Mouse (Mus musculus) stomach, postnatal 0 days (tissue): ENCODE measurements around the gene Wars2.

Experiments
- CTCF ChIP-seq: IDR thresholded peaks from 2 replicates; pipeline ENCODE4 v1.5.1; 2016; ENCODE audit warnings: antibody characterized with exemption, low read depth, mild to moderate bottlenecking, moderate library complexity
- EP300 ChIP-seq: optimal IDR thresholded peaks from 2 replicates; pipeline ENCODE3; 2016; ENCODE audit warnings: antibody characterized with exemption

DNA sequence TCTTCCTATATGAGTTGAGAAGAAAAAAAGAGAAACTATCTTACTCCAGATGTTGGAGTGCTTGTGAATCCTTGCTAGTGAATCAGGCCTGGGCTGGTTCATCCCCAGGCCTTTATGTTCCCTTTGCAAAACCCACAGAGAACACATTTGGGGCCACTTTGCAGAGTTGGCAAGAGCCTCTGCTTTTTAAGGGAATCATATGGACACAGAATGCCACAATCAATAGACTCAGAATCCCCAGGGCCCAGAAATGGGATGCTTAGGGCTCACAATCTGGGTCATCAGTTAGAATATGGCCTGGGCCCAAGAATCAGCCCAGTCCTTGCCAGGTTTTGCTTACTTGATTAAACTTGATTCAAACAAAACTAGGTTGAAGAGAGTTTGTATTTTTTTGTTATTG, 62.5 kb downstream of the Wars2 start:
- TF ChIP-seq CTCF (no peak), EP300 (no peak)
